Mouse (Mus musculus): Measurements from ENCODE around the gene Zfp825.
"Not testable (repeated sequence)": the region's sequence is repeated elsewhere in the genome, so short reads cannot be mapped to it uniquely, and the experiment has no call there.

Zfp825 gene

DNA sequence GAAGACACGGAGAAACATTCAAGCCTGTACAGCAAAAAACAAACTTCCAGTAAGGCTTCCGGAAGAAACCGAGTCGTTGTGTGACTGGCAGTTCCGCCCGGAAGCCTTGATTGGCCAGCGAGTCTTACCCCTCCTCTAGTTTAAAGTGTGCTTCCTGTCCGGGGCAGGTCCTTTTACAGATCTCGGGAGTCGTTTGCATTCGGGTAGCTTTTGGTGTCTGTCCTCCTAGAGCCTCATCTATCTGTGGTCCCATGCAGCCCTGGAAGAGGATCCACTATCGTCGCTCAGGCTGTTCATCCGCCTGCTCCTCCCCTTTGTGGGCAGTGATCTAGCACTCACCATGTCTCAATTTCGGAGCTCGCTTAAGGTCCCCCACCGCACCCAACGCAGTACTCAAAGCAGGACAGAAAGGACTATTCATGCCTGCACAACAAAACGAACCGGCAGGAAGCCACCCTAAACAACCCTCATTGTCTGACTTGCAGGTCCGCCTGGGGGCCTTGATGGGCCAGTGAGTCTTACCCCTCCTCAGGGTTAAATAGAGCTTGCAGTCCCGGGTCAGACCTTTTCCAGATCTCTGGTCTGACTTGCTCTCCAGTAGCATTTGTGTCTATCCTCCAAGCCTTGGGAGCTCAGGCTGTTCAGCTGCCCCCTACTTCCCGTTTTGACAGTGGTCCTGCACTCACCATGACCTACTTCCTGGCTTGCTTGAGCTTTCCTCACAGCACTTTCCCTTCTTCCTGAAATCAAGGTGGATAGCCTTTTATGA, at the start of gene Zfp825:
TSS of gene Zfp825 (minus strand) at position 82 of the 769 bp plus-strand sequence.
- DNase-seq (ENCODE audit: low spot score): peak; percentile 64

DNA sequence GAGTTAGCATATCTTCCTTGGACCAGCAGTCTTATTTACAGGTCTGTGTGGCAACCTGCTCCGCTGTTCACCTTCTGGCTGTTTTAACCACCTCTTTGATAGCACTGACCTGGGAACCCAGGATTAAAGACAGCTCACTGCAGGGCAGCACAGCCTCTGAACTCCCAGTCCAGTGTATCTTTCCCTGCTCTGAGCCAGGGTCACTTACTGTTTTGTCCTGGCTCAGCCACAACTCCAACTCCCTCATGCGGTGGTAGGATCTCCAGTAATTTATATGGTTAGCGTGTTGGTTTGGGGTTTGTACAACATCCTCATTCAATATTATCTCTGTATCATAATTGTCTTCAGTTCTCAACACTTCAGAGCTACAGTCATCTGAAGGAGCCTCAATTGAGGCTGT, 41.6 kb upstream of the Zfp825 start:
- DNase-seq (ENCODE audit: low spot score): not testable (repeated sequence)

GRCm38 (mm10) chr13:74534864-74535263, 41.1 kb upstream of the Zfp825 start:
- not testable (repeated sequence) for DNase-seq (ENCODE audit: low spot score)

DNA sequence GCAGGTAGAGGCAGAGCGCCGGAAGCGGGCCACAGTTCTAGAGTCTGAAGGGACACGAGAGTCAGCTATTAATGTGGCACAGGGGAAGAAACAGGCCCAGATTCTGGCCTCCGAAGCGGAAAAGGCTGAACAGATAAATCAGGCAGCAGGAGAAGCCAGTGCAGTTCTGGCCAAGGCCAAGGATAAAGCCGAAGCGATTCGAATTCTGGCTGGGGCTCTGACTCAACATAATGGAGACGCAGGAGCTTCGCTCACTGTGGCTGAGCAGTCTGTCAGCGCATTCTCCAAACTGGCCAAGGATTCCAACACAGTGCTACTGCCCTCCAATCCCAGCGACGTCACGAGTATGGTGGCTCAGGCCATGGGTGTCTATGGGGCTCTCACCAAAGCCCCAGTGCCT, 40.3 kb upstream of the Zfp825 start:
- no peak for DNase-seq (ENCODE audit: low spot score)

DNA sequence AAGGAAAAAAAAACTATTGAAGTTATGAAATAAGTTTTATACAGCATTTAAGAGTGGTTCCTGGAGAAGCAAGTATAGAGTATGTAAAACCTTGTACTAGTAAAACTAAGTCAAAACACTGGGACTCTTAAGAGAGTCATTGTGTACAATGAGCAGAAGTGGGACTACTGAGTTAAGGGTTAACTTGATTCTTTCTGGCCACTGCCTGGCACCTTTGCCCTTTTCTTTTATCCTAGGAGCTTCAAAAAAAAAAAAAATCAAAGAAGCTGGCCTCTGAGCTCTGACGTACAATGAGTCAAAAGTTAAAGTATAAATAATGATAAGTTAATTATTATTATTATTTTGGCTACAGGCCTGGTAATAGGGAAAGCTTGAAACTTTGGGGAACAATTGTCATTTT, 37.5 kb upstream of the Zfp825 start:
- not testable (repeated sequence) for DNase-seq (ENCODE audit: low spot score)

- DNase-seq (ENCODE audit: low spot score): not testable (repeated sequence)
Observed at GRCm38 (mm10) chr13:74529372-74529715, 35.6 kb upstream of the Zfp825 start.

DNA sequence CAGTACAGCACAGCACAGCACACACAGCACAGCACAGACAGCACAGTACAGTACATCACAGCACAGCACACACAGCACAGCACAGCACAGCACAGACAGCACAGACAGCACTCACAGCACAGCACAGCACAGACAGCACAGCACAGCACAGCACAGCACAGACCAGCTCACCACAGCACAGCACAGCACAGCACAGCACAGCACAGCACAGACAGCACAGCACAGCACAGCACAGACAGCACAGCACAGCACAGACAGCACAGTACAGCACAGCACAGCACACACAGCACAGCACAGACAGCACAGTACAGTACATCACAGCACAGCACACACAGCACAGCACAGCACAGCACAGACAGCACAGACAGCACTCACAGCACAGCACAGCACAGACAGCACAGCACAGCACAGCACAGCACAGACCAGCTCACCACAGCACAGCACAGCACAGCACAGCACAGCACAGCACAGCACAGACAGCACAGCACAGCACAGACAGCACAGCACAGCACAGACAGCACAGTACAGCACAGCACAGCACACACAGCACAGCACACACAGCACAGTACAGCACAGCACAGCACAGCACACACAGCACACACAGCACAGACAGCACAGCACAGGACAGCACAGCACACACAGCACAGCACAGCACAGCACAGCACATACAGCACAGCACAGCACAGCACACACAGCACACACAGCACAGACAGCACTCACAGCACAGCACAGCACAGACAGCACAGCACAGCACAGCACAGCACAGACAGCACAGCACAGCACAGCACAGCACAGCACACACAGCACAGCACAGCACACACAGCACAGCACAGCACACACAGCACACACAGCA, 35.0 kb upstream of the Zfp825 start:
- DNase-seq (ENCODE audit: low spot score): not testable (repeated sequence)

DNA sequence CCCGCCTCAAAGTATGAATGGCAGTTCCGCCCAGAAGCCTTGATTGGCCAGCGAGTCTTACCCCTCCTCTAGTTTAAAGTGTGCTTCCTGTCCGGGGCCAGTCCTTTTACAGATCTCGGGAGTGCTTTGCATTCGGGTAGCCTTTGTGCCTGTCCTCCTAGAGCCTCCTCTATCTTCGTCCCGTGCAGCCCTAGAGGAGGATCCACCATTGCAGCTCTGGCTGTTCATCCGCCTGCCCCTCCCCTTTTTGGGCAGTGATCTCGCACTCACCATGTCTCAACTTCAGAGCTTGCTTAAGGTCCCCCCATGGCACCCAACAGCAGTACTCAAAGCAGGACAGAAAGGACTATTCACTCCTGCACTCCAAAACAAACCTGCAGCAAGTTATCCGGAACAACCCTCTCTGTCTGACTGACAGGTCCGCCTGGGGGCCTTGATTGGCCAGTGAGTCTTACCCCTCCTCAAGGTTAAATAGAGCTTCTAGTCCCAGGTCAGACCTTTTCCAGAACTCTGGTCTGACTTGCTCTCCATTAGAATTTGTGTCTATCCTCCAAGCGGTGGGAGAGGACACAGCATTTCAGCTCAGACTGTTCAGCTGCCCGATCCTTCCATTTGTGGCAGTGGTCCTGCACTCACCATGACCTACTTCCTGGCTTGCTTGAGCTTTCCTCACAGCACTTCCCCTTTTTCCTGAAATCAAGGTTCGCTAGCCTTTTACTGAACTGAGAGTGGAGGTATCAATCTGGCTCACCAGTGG, 28.9 kb upstream of the Zfp825 start:
- DNase-seq (ENCODE audit: low spot score): peak; percentile 77

GRCm38 (mm10) chr13:74522141-74522480, 28.3 kb upstream of the Zfp825 start:
- not testable (repeated sequence) for DNase-seq (ENCODE audit: low spot score)

GRCm38 (mm10) chr13:74507981-74508380, 14.2 kb upstream of the Zfp825 start:
- not testable (repeated sequence) for DNase-seq (ENCODE audit: low spot score)

GRCm38 (mm10) chr13:74502851-74503250, 9.1 kb upstream of the Zfp825 start:
- not testable (repeated sequence) for DNase-seq (ENCODE audit: low spot score)

- DNase-seq (ENCODE audit: low spot score): not testable (repeated sequence)
Observed at GRCm38 (mm10) chr13:74499696-74500095, 5.9 kb upstream of the Zfp825 start.

GRCm38 (mm10) chr13:74484326-74484725, 9.5 kb downstream of the Zfp825 start:
- DNase-seq (ENCODE audit: low spot score): not testable (repeated sequence)

GRCm38 (mm10) chr13:74471468-74471867, 22.3 kb downstream of the Zfp825 start:
- not testable (repeated sequence) for DNase-seq (ENCODE audit: low spot score)

DNA sequence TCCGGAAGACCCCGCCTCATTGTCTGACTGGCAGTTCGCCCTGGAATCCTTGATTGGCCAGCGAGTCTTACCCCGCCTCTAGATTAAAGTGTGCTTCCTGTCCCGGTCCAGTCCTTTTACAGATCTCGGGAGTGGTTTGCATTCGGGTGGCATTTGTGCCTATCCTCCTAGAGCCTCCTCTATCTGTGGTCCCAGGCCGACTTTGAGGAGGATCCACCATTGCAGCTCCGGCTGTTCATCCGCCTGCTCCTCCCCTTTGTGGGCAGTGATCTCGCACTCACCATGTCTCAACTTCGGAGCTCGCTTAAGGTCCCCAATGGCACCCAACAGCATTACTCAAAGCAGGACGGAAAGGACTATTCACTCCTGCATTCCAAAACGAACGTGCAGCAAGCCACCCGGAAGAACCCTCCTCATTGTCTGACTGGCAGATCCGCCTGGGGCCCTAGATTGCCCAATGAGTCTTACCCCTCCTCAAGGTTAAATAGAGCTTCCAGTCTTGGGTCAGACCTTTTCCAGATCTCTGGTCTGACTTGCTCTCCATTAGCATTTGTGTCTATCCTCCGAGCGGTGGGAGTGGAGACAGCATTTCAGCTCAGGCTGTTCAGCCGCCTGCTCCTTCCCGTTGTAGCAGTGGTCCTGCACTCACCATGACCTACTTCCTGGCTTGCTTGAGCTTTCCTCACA, 30.9 kb downstream of the Zfp825 start:
- peak; percentile 77 for DNase-seq (ENCODE audit: low spot score)

GRCm38 (mm10) chr13:74462318-74462698, 31.5 kb downstream of the Zfp825 start:
- DNase-seq (ENCODE audit: low spot score): not testable (repeated sequence)

- DNase-seq (ENCODE audit: low spot score): peak; percentile 5
Observed at GRCm38 (mm10) chr13:74439895-74440294, 53.9 kb downstream of the Zfp825 start.
